Mouse (Mus musculus): ENCODE data around the gene Pip5k1b. TPM values are rescaled to one million over a fixed set of nuclear protein-coding genes. Genes with fewer than 3 reads are reported as not detected.
A peak's percentile ranks its signal among the peaks of the same experiment; 100 is the strongest.

Gene Pip5k1b
- polyA plus RNA-seq, 1 experiment = 36.3 TPM

DNA sequence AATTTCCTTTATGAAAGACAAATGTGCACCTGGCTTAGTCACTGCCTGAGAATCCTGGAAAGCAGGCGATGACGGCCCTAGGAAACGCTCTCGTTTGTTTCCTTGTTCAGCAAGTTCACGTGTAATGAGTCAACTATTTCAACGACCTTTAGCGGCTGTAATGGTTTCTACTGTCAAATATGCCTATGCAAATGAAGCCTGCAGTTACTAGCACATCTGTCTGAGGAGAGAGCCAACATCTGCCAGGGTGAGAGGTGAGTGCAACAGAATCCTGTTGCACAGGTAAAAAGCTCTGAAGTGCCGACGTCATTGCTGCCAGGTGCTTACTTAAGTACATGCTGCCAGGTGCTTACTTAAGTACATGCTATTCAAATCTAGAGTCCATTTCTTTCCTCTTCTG lies 196.4 kb downstream of the Pip5k1b start:
- 93% methylated on average over 9 of the region's 9 CpGs for WGBS
- TF ChIP-seq POLR2A (IDR thresholded peaks at IDR 0.05; ENCODE audit: borderline replicate concordance, insufficient read depth, low read length) (no peak), CTCF (IDR thresholded peaks at IDR 0.05; ENCODE audit: borderline replicate concordance, insufficient read depth, low read depth, low read length) (no peak)
- no peak for DNase-seq

DNA sequence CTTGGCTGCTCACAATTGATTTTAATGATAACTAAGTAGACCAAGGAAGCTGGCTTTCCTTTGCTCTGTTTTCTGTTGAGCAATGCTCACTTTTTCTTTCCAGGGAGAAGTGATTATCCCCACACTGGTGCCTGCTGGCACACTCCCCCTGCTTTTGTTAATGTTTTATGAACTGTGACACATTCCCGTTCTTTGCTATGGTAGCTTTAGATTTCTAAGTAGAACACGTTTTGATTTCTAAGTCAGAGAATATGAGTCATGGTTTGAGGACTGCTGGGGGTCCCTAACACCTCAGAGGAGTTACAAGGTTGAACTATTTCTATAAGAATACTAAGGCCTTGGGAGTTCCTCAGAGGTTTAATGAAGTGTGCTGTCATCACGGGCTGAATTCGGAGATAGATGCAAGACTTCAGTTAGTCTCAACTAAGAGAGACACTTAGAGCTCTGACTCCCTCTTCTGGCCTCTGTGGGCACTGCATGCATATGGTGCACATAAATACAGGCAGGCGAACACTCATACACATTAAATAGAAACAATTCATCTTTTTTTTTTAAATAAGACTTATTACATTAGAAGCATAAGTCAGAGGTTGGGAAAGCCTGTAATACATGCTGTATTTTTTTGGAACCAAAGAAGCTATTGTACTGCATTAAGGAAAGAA lies 203.2 kb downstream of the Pip5k1b start:
- no peak overlapping the region for H3K27ac ChIP-seq (ENCODE audit: insufficient read depth, low read length)
- H3K4me1 ChIP-seq (ENCODE audit: control insufficient read depth, insufficient read depth, low read length) = no peaks in the 10 kb centered on the region
- H3K27me3 ChIP-seq (ENCODE audit: control insufficient read depth, insufficient read depth, low read length) = no peaks in the 10 kb centered on the region
- TF ChIP-seq POLR2A (IDR thresholded peaks at IDR 0.05; ENCODE audit: borderline replicate concordance, insufficient read depth, low read length) (no peak), CTCF (IDR thresholded peaks at IDR 0.05; ENCODE audit: borderline replicate concordance, insufficient read depth, low read depth, low read length) (no peak)
- DNase-seq = no peak
- no peak overlapping the region for H3K4me3 ChIP-seq (replicated peaks; ENCODE audit: insufficient read depth, low read depth, low read length)
- WGBS = 58% methylated on average over 5 of the region's 5 CpGs

More for the DNA sequence above, 196.4 kb downstream of the Pip5k1b start:
- Histone ChIP-seq H3K4me1 (ENCODE audit: control insufficient read depth, insufficient read depth, low read length) (no peaks in the 10 kb centered on the region), H3K4me3 (replicated peaks; ENCODE audit: insufficient read depth, low read depth, low read length) (no peak overlapping the region), H3K27me3 (ENCODE audit: control insufficient read depth, insufficient read depth, low read length) (no peaks in the 10 kb centered on the region), H3K27ac (ENCODE audit: insufficient read depth, low read length) (no peak overlapping the region)

DNA sequence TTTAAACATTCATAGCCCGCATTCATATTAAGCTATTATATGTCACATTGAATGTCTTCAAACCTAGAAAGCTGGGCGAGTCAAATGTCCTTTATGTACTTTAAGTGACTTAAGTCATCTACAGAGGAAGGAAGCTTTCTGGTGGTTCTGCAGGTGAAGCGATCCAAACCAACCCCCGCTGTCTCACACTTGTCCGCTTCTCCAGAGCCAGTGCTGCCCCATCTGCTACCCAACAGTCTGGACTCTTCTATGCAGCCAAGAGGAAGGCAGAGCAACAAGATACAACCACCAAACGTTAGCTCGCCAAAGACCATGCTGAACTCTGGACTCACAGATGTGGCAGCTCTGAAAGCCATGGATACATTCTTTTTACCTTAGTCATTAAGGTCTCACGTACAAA lies 211.2 kb downstream of the Pip5k1b start:
- 41% methylated on average over 8 of the region's 8 CpGs for WGBS
- no peak overlapping the region for H3K4me3 ChIP-seq (replicated peaks; ENCODE audit: insufficient read depth, low read depth, low read length)
- no peaks in the 10 kb centered on the region for H3K27me3 ChIP-seq (ENCODE audit: control insufficient read depth, insufficient read depth, low read length)
- H3K4me1 ChIP-seq (ENCODE audit: control insufficient read depth, insufficient read depth, low read length) = peaks cover 3% of the 10 kb centered on the region; the same call in 1 of the 2 replicates
- no peak overlapping the region for H3K27ac ChIP-seq (ENCODE audit: insufficient read depth, low read length)
- TF ChIP-seq POLR2A (IDR thresholded peaks at IDR 0.05; ENCODE audit: borderline replicate concordance, insufficient read depth, low read length) (no peak), CTCF (IDR thresholded peaks at IDR 0.05; ENCODE audit: borderline replicate concordance, insufficient read depth, low read depth, low read length) (no peak)
- DNase-seq = peak; percentile 37 to 58

DNA sequence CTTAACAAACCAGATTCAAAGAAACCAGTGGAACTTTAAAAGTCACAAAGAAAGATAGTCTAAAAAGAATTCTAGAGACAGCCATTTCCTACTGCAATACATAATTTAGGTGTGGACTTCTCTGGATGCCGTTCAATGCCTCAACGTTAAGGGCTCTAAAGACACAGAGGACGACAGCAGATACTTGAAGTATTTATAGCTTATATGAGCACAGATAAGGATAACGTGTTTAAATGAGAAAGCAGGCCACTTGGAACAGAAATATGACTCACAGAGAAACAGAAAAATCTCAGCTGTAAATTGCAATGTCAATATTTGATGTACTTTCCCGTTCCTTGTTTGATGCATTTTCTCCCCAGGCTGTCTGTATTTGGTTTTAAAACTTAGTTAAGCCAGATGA lies 212.9 kb downstream of the Pip5k1b start:
- no peak overlapping the region for H3K27ac ChIP-seq (ENCODE audit: insufficient read depth, low read length)
- no peaks in the 10 kb centered on the region for H3K27me3 ChIP-seq (ENCODE audit: control insufficient read depth, insufficient read depth, low read length)
- H3K4me1 ChIP-seq (ENCODE audit: control insufficient read depth, insufficient read depth, low read length) = peaks cover 5% of the 10 kb centered on the region; the same call in 1 of the 2 replicates
- H3K4me3 ChIP-seq (replicated peaks; ENCODE audit: insufficient read depth, low read depth, low read length) = no peak overlapping the region
- no peak for DNase-seq
- 77% methylated on average over 5 of the region's 5 CpGs for WGBS
- no peak for TF ChIP-seq CTCF (IDR thresholded peaks at IDR 0.05; ENCODE audit: borderline replicate concordance, insufficient read depth, low read depth, low read length)
- no peak for TF ChIP-seq POLR2A (IDR thresholded peaks at IDR 0.05; ENCODE audit: borderline replicate concordance, insufficient read depth, low read length)

DNA sequence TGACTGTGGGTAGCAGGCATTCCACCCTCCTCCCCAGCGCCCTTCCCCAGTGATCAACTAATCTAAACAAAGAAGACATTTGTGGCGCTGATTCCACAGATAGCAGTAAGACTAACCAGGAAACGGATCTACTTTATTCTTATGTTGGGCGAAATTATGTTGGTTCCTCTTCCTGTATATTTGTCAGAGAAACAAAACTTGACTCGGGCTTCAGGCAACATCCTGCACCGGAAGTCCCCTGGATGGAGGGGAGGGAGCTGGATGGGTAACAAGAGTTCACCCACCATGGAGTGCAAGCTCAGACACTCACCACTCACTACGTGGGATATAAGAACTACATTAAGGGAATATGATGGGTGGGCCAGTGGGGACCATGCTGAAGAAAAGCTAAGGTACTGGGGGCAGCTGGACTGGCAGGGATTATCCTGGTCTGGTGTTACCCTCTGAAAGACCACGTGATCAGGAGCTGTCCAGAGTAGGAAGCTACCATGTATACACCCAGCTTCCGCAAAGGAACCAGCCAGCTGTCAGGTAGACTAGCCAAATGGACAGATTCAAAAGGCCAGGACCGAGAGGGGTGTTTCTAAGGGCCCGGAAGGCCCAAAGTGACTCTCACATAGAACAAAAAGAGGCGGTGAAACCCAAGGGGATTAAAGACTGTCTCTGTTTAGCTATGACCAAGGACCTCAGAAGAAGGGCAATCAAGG lies 219.1 kb downstream of the Pip5k1b start:
- H3K27ac ChIP-seq (ENCODE audit: insufficient read depth, low read length) = no peak overlapping the region
- no peaks in the 10 kb centered on the region for H3K27me3 ChIP-seq (ENCODE audit: control insufficient read depth, insufficient read depth, low read length)
- 0 out of 2 replicates have a peak, but pooled peaks cover 2% of the 10 kb centered on the region for H3K4me1 ChIP-seq (ENCODE audit: control insufficient read depth, insufficient read depth, low read length)
- H3K4me3 ChIP-seq (replicated peaks; ENCODE audit: insufficient read depth, low read depth, low read length) = no peak overlapping the region
- no peak for DNase-seq
- TF ChIP-seq CTCF (IDR thresholded peaks at IDR 0.05; ENCODE audit: borderline replicate concordance, insufficient read depth, low read depth, low read length) = no peak
- TF ChIP-seq POLR2A (IDR thresholded peaks at IDR 0.05; ENCODE audit: borderline replicate concordance, insufficient read depth, low read length) = no peak
- WGBS = 73% methylated on average over 12 of the region's 12 CpGs

DNA sequence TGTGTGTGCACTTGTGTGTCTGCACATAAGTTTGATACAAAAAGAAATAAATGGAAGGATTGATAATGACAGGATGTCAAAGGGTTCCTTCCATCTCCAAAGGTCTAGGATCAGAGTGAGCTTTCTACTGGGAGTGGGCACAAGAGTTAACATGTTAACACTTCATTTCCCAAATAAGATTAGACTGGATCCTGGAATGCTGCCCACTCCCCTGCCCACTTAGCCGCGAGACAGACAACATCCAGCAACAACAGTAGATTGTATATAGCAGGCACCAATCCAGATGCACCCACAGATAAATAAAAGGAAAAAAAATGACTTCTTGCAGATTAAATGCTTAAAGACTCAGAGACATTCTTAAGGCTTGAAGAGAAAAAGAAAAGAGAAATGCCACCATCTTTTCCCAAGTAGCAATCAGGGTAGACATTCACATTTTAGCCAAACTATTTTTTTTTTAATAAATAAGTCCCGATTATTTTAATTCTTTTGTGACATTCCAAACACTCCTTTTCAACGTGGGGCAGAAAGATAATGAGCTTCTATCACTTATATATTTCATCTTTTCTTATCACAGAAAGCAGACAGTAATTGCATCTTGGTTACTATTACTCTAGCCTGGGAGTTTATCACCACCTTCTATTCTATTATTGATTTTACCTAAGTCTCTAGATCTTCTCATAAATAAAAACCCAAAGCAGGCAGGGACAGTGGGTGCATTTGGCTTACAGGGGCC lies 219.9 kb downstream of the Pip5k1b start:
- Histone ChIP-seq H3K4me3 (replicated peaks; ENCODE audit: insufficient read depth, low read depth, low read length) (no peak overlapping the region), H3K4me1 (ENCODE audit: control insufficient read depth, insufficient read depth, low read length) (0 out of 2 replicates have a peak, but pooled peaks cover 2% of the 10 kb centered on the region), H3K27ac (ENCODE audit: insufficient read depth, low read length) (no peak overlapping the region), H3K27me3 (ENCODE audit: control insufficient read depth, insufficient read depth, low read length) (no peaks in the 10 kb centered on the region)
- 44% methylated on average over 4 of the region's 4 CpGs for WGBS
- no peak for DNase-seq
- TF ChIP-seq CTCF (IDR thresholded peaks at IDR 0.05; ENCODE audit: borderline replicate concordance, insufficient read depth, low read depth, low read length) (no peak), POLR2A (IDR thresholded peaks at IDR 0.05; ENCODE audit: borderline replicate concordance, insufficient read depth, low read length) (no peak)

DNA sequence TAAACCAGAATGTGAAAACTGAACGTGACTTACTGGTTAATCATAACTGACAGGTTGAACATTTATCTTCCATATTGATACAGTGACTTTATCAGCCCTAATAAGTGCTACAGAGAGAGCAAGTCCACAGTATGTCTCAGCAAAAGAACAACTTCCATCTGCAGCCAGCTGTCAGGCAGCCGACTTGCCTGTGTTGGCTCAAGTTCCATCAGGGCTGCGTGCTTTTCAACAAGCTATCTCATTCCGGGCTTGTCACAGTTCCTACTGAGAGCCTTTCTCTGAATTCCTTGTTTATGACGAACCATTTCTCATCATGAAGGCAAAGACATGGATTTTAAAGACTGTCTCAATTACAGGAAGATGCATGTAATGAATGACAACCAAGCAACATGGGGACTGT lies 222.7 kb downstream of the Pip5k1b start:
- Histone ChIP-seq H3K27ac (ENCODE audit: insufficient read depth, low read length) (no peak overlapping the region), H3K27me3 (ENCODE audit: control insufficient read depth, insufficient read depth, low read length) (no peaks in the 10 kb centered on the region), H3K4me3 (replicated peaks; ENCODE audit: insufficient read depth, low read depth, low read length) (no peak overlapping the region), H3K4me1 (ENCODE audit: control insufficient read depth, insufficient read depth, low read length) (no peaks in the 10 kb centered on the region)
- 45% methylated on average over 5 of the region's 5 CpGs for WGBS
- no peak for DNase-seq
- no peak for TF ChIP-seq CTCF (IDR thresholded peaks at IDR 0.05; ENCODE audit: borderline replicate concordance, insufficient read depth, low read depth, low read length)
- no peak for TF ChIP-seq POLR2A (IDR thresholded peaks at IDR 0.05; ENCODE audit: borderline replicate concordance, insufficient read depth, low read length)

Measured in cerebellum, adult 2 months (tissue).